Mouse (Mus musculus) midbrain, embryonic 16.5 days (tissue): ENCODE measurements around the gene Tsc22d4. TPM values are rescaled to one million over a fixed set of nuclear protein-coding genes. Genes with fewer than 3 reads are reported as not detected.

Experiments
- ATAC-seq: fragments of 200-750 bp; cut with Nextera tagmentation; 2 replicates; pipeline ENCODE4 v1.8.0; 2017; ENCODE audit warnings: moderate TSS enrichment
- H3K27ac ChIP-seq: fragments of 300-500 bp; sonication (generic); 2 replicates; pipeline ENCODE4 v1.5.1; 2014; ENCODE audit warnings: mild to moderate bottlenecking, low read length, mixed read lengths
- H3K27me3 ChIP-seq: fragments of 300-500 bp; sonication (generic); 2 replicates; pipeline ENCODE4 v1.6.1; 2014; ENCODE audit warnings: low read depth, low read length, mixed read lengths; ENCODE audit not compliant: control insufficient read depth, insufficient read depth
- H3K36me3 ChIP-seq: fragments of 300-500 bp; sonication (generic); 2 replicates; pipeline ENCODE4 v1.6.1; 2014; ENCODE audit warnings: mild to moderate bottlenecking, low read length, moderate library complexity, mixed read lengths; ENCODE audit not compliant: control insufficient read depth, insufficient read depth
- H3K4me1 ChIP-seq: fragments of 300-500 bp; sonication (generic); 2 replicates; pipeline ENCODE4 v1.6.1; 2014; ENCODE audit warnings: mild to moderate bottlenecking, low read length, mixed read lengths; ENCODE audit not compliant: control insufficient read depth, insufficient read depth
- H3K4me2 ChIP-seq: fragments of 300-500 bp; sonication (generic); 2 replicates; pipeline ENCODE4 v1.6.1; 2014; ENCODE audit warnings: mild to moderate bottlenecking, low read length, mixed read lengths
- H3K4me3 ChIP-seq: fragments of 300-500 bp; sonication (generic); 2 replicates; pipeline ENCODE4 v1.5.1; 2014; ENCODE audit warnings: low read depth, mild to moderate bottlenecking, low read length, moderate library complexity, mixed read lengths
- H3K9ac ChIP-seq: fragments of 300-500 bp; sonication (generic); 2 replicates; pipeline ENCODE4 v1.6.1; 2014; ENCODE audit warnings: low read depth, low read length, mixed read lengths
- H3K9me3 ChIP-seq: fragments of 300-500 bp; sonication (generic); replicated peaks from 2 replicates; pipeline ENCODE4 v1.6.1; 2014; ENCODE audit warnings: mild to moderate bottlenecking, low read length, mixed read lengths; ENCODE audit not compliant: control insufficient read depth, poor library complexity, severe bottlenecking
- WGBS: fragments of 180-500 bp; shearing (Covaris S2); extraction: QIAGEN DNeasy Blood & Tissue Kit; methylation state at CpG from one replicate; pipeline ENCODE4 v1.1.7; 2014; 5-methylcytosine and 5-hydroxymethylcytosine counted together
- polyA plus RNA-seq: library from polyadenylated mRNA; unstranded; fragments of >200 nt; fragmentation: Nextera tagmentation; extraction: Ambion mirVana; gene quantifications from 2 replicates; pipeline ENCODE4 v1.2.1, GENCODE M21; 2015

Gene Tsc22d4
- polyA plus RNA-seq, 1 experiment from 2014 or later: 74.1 TPM

DNA sequence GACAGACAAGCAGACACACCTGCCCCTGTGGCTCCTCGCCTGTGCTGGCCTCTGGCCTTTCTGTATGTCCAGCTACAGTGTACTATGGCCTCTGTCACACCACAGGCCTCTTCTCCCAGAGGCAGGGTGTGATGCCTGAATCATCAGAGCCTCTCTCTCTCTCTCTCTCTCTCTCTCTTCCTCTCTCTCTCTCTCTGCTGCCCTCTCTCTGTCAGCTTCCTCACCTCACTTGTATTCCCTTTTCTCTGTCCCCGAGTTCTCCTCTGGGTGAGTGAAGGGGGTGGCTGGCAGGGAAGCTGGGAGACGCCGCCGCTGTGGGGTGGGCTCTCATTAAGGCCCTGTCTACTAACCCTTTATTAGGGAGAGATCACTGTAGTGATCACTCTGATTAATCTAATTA, 7.0 kb upstream of the Tsc22d4 start:
- Histone ChIP-seq H3K4me1 (peaks cover 56% of the 10 kb centered on the region), H3K4me2 (peak overlapping the region; percentile 86), H3K36me3 (peaks cover 10% of the 10 kb centered on the region; the same call in 1 of the 2 replicates), H3K27ac (peak overlapping the region; percentile 90), H3K27me3 (no peaks in the 10 kb centered on the region), H3K4me3 (peak overlapping the region; percentile 71), H3K9ac (peak overlapping the region; percentile 89), H3K9me3 (no peaks in the 10 kb centered on the region)
- 16% methylated on average over 5 of the region's 5 CpGs for WGBS
- ATAC-seq: no peak

- 16% methylated on average over 9 of the region's 9 CpGs for WGBS
- peaks cover 49% of the 10 kb centered on the region for H3K4me1 ChIP-seq
- no peaks in the 10 kb centered on the region for H3K27me3 ChIP-seq
- H3K27ac ChIP-seq: peak overlapping the region; percentile 90
- peaks cover 10% of the 10 kb centered on the region; the same call in 1 of the 2 replicates for H3K36me3 ChIP-seq
- peak overlapping the region; percentile 86 for H3K4me2 ChIP-seq
- peak overlapping the region; percentile 89 for H3K9ac ChIP-seq
- H3K4me3 ChIP-seq: peak overlapping the region; percentile 71
- H3K9me3 ChIP-seq: no peaks in the 10 kb centered on the region
- no peak for ATAC-seq
Observed at GRCm38 (mm10) chr5:137739471-137739870, 6.1 kb upstream of the Tsc22d4 start.

GRCm38 (mm10) chr5:137740506-137740905, 5.0 kb upstream of the Tsc22d4 start:
- Histone ChIP-seq H3K4me3 (peak overlapping the region; percentile 71), H3K4me2 (peak overlapping the region; percentile 86), H3K4me1 (peaks cover 43% of the 10 kb centered on the region), H3K36me3 (peaks cover 9% of the 10 kb centered on the region; the same call in 1 of the 2 replicates), H3K9ac (peak overlapping the region; percentile 89), H3K9me3 (no peaks in the 10 kb centered on the region), H3K27me3 (no peaks in the 10 kb centered on the region), H3K27ac (peak overlapping the region; percentile 90)
- 5% methylated on average over 11 of the region's 11 CpGs for WGBS
- peak; percentile 33; the same call in 1 of the 2 replicates for ATAC-seq

DNA sequence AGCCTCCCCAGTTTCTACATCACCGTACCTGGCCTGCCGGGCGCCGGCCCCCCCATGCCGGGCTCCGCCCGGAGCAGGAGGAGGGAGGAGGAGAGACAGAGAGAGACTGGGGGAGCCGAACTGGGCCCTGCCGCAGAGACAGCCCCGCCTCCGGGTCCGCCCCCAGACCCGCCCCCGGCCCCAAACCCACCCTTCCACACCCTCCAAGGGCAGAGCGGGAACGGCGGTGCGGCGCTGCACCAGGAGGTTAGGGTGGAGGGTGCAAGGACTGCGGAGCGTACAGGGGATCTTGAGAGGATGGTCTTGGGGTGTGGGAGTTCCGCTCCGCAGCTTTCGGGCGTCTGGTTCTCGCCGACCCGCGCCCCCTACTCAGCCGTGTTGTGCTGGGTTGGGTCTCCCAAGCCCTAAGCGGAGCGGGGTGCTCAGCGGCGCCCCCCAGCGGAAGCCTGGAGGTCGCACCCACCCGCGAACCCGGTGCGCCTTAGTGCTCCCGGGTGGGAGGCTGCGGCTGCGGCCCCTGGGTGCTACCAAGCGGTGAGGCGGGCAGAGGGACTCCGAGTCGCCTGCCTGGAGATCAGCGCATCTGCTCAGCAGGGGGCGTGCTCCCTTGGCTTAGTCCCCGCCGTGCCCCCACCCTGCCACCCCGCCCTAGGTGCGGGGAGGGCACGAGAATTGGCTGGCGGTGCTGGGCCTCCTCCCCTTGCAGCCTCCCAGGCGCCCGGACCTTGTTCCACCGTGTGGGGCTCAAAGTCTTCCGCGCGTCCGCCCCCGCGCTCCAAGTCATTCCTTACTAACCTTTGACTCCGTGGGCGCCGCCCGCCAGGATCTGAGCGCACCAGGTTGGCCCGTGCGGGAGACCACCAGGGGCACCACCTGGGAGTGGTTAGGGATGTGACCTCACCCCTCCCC, 4.3 kb upstream of the Tsc22d4 start, which contains the start of gene Nyap1:
Nyap1 (minus strand) TSS at position 585 of the 909 bp plus-strand sequence.
- Histone ChIP-seq H3K27ac (peak within 1 kb of the TSS; percentile 90), H3K4me1 (peaks cover 38% of the 10 kb centered on the region), H3K9me3 (no peaks in the 10 kb centered on the region), H3K4me3 (peak within 1 kb of the TSS; percentile 71), H3K27me3 (no peaks in the 10 kb centered on the region), H3K9ac (peak within 1 kb of the TSS; percentile 89), H3K4me2 (peak within 1 kb of the TSS; percentile 86), H3K36me3 (peaks cover 3% of the 10 kb centered on the region; the same call in 1 of the 2 replicates)
- peak; percentile 85 for ATAC-seq
- WGBS: under 1% methylated on average over 60 of the region's 71 CpGs

GRCm38 (mm10) chr5:137742048-137742447, 3.5 kb upstream of the Tsc22d4 start:
- H3K9ac ChIP-seq: no peak overlapping the region
- H3K27ac ChIP-seq: no peak overlapping the region
- H3K4me3 ChIP-seq: no peak overlapping the region; the same call in 1 of the 2 replicates
- 69% methylated on average over 10 of the region's 10 CpGs for WGBS
- H3K4me2 ChIP-seq: peak overlapping the region; percentile 86
- H3K4me1 ChIP-seq: peaks cover 42% of the 10 kb centered on the region
- H3K27me3 ChIP-seq: no peaks in the 10 kb centered on the region
- H3K9me3 ChIP-seq: no peaks in the 10 kb centered on the region
- ATAC-seq: no peak
- H3K36me3 ChIP-seq: peaks cover 3% of the 10 kb centered on the region; the same call in 1 of the 2 replicates

DNA sequence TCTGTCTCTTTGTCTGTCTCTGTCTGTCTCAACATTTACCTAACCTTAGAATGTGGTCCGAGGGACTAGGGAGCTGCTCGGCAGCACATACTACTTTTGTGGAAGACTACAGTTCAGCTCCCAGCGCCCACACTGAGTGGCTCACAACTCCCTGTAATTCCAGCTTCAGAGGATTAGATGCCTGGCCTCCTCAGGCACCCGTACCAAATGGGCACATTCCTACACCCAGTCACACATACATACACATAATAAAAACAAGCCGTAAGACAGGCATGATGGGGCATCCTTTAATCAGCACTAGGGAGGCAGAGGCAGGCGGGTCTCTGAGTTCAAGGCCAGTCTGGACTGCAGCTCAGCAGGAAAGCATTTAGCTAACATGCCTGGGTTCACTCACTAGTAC, 2.7 kb upstream of the Tsc22d4 start:
- no peak for ATAC-seq
- H3K36me3 ChIP-seq: peaks cover under 1% of the 10 kb centered on the region; the same call in 1 of the 2 replicates
- H3K4me3 ChIP-seq: no peak overlapping the region
- peaks cover 42% of the 10 kb centered on the region for H3K4me1 ChIP-seq
- H3K27me3 ChIP-seq: no peaks in the 10 kb centered on the region
- no peaks in the 10 kb centered on the region for H3K9me3 ChIP-seq
- WGBS: 95% methylated on average over 6 of the region's 6 CpGs
- no peak overlapping the region for H3K4me2 ChIP-seq
- H3K9ac ChIP-seq: no peak overlapping the region
- no peak overlapping the region for H3K27ac ChIP-seq

GRCm38 (mm10) chr5:137744197-137744596, 1.3 kb upstream of the Tsc22d4 start:
- 90% methylated on average over 6 of the region's 7 CpGs for WGBS
- Histone ChIP-seq H3K9ac (no peak overlapping the region), H3K36me3 (no peaks in the 10 kb centered on the region), H3K27me3 (no peaks in the 10 kb centered on the region), H3K9me3 (no peaks in the 10 kb centered on the region), H3K4me2 (no peak overlapping the region), H3K27ac (no peak overlapping the region), H3K4me1 (peaks cover 40% of the 10 kb centered on the region), H3K4me3 (no peak overlapping the region)
- no peak for ATAC-seq

DNA sequence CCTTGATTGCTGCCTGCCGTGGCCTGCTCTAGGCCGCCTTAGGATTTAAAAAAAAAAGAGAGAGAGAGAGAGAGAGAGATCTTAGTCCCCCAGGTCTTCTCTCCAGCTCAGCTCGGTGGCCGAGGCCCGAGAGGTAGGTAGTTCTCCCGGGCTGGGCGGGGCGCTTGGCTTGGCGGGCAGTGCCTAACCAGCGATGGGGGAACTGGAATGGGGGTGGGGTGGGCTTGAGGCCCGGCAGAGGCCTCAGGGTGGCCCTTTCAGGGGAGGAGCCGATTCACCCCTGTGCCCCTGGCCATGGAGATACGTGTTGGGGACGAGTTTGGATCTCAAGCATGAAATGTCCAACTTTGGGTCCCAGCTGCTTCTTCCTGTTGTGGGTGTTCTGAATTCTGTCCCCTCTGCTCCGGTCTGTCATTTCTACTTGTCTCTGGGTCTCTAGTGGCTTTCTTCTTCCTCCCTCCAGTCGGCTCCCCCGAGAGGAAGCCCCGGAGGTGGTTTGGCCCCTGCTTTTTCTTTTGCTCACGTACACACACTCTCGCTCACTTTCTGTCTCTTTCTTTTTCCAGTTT, 836 bp downstream of the Tsc22d4 start:
- Histone ChIP-seq H3K4me1 (peaks cover 37% of the 10 kb centered on the region), H3K36me3 (no peaks in the 10 kb centered on the region), H3K4me2 (peak overlapping the region; percentile 96), H3K27ac (peak overlapping the region; percentile 87), H3K4me3 (peak overlapping the region; percentile 64), H3K9ac (peak overlapping the region; percentile 82), H3K27me3 (no peaks in the 10 kb centered on the region), H3K9me3 (no peaks in the 10 kb centered on the region)
- WGBS: under 1% methylated on average over 19 of the region's 20 CpGs
- ATAC-seq: no peak
